8 mouse cellular contexts compared by ENCODE assay signal in the genomic region with DNA sequence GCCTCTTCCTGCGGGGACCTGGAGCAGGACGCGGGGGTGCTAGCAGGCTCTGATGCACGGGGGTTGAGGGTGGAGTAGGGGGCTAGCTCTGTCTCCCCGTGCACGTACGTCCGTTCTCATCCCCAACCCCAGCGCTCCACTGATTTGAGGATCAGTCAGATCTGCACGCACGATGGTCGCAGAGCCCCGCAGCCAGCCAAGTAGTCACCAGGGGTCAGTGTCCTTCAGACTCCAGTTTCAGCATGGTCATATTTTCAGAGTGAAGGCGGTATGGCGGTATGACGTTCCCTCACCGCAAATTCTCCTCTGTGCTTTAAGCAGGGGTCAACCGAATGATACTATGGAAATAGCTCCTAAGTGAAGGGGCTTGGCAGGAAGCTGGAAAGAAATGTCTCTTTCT. TPM values are rescaled to one million over a fixed set of nuclear protein-coding genes. Genes with fewer than 3 reads are reported as not detected.
A peak's percentile ranks its signal among the peaks of the same experiment; 100 is the strongest.
DNase-seq lines count a peak whose midpoint lies in the region; ATAC-seq and TF ChIP-seq lines count a peak whose summit lies in the region.

No protein-coding gene starts in this region.

- 7% methylated on average over 18 of the region's 18 CpGs for WGBS in heart, postnatal 0 days
- WGBS in hindbrain, embryonic 11.5 days: 6% methylated on average over 18 of the region's 18 CpGs
- 4% methylated on average over 18 of the region's 18 CpGs for WGBS in midbrain, embryonic 15.5 days

- H3K9me3 ChIP-seq in heart, postnatal 0 days (replicated peaks; ENCODE audit: control insufficient read depth, low read length): no peaks in the 10 kb centered on the region
- no peaks in the 10 kb centered on the region for H3K9me3 ChIP-seq in hindbrain, embryonic 11.5 days (ENCODE audit: control insufficient read depth, low read length)
- no peaks in the 10 kb centered on the region for H3K9me3 ChIP-seq in midbrain, embryonic 15.5 days

- no peak for TF ChIP-seq EP300 in heart, postnatal 0 days (IDR thresholded peaks at IDR 0.05; ENCODE audit: low read depth)

- no peak for DNase-seq in heart, postnatal 0 days (ENCODE audit: low spot score)
- no peak for DNase-seq in heart, adult 8-10 months (ENCODE audit: low spot score)
- peak; percentile 25 to 36 for DNase-seq in cerebellum, postnatal 36 days
- DNase-seq in hindbrain, embryonic 11.5 days (ENCODE audit: low spot score): peak; percentile 37
- no peak for DNase-seq in layer of hippocampus, adult 9-10 months (ENCODE audit: low spot score)
- no peak for DNase-seq in right cerebral cortex, adult 2 months (ENCODE audit: low spot score in 2 of 2)
- no peak for DNase-seq in gastrocnemius, adult 18-20 months (ENCODE audit: low spot score)

- H3K4me3 ChIP-seq in heart, postnatal 0 days (ENCODE audit: low read depth, low read length): peak overlapping the region; percentile 39; the same call in 1 of the 2 replicates
- peak overlapping the region; percentile 48 for H3K4me3 ChIP-seq in hindbrain, embryonic 11.5 days (ENCODE audit: low read depth, low read length)
- peak overlapping the region; percentile 51 for H3K4me3 ChIP-seq in midbrain, embryonic 15.5 days

- no peaks in the 10 kb centered on the region for H3K36me3 ChIP-seq in heart, postnatal 0 days (replicated peaks; ENCODE audit: control insufficient read depth, insufficient read depth, low read length)
- H3K36me3 ChIP-seq in hindbrain, embryonic 11.5 days (ENCODE audit: control insufficient read depth, insufficient read depth, low read length): no peaks in the 10 kb centered on the region
- H3K36me3 ChIP-seq in midbrain, embryonic 15.5 days (replicated peaks): no peaks in the 10 kb centered on the region

- H3K27ac ChIP-seq in heart, postnatal 0 days (ENCODE audit: low read depth): no peak overlapping the region
- H3K27ac ChIP-seq in hindbrain, embryonic 11.5 days (ENCODE audit: low read depth, low read length): no peak overlapping the region
- H3K27ac ChIP-seq in midbrain, embryonic 15.5 days: no peak overlapping the region

- H3K27me3 ChIP-seq in heart, postnatal 0 days (ENCODE audit: control insufficient read depth, insufficient read depth, low read length): peaks cover 39% of the 10 kb centered on the region
- H3K27me3 ChIP-seq in hindbrain, embryonic 11.5 days (ENCODE audit: control insufficient read depth, insufficient read depth, low read length): peaks cover 15% of the 10 kb centered on the region; the same call in 1 of the 2 replicates
- peaks cover 13% of the 10 kb centered on the region for H3K27me3 ChIP-seq in midbrain, embryonic 15.5 days (replicated peaks)

- H3K4me2 ChIP-seq in heart, postnatal 0 days (ENCODE audit: low read depth, low read length): peak overlapping the region; percentile 67
- H3K4me2 ChIP-seq in hindbrain, embryonic 11.5 days (replicated peaks; ENCODE audit: low read depth, low read length): peak overlapping the region; percentile 98
- H3K4me2 ChIP-seq in midbrain, embryonic 15.5 days: peak overlapping the region; percentile 90

- no peak for ATAC-seq in heart, postnatal 0 days (ENCODE audit: insufficient read depth, low read depth)
- ATAC-seq in hindbrain, embryonic 11.5 days (ENCODE audit: low FRiP score): no peak
- no peak for ATAC-seq in midbrain, embryonic 15.5 days (replicated peaks)

- H3K9ac ChIP-seq in heart, postnatal 0 days (replicated peaks; ENCODE audit: low read depth, low read length): no peak overlapping the region
- H3K9ac ChIP-seq in hindbrain, embryonic 11.5 days (ENCODE audit: low read depth, low read length): no peak overlapping the region
- peak overlapping the region; percentile 31; the same call in 1 of the 2 replicates for H3K9ac ChIP-seq in midbrain, embryonic 15.5 days

- peaks cover 4% of the 10 kb centered on the region for H3K4me1 ChIP-seq in heart, postnatal 0 days (ENCODE audit: control insufficient read depth, insufficient read depth)
- no peaks in the 10 kb centered on the region for H3K4me1 ChIP-seq in hindbrain, embryonic 11.5 days (replicated peaks; ENCODE audit: control insufficient read depth, insufficient read depth, low read length)
- H3K4me1 ChIP-seq in midbrain, embryonic 15.5 days: peaks cover 16% of the 10 kb centered on the region

- no peak for TF ChIP-seq CTCF in heart, postnatal 0 days (IDR thresholded peaks at IDR 0.05; ENCODE audit: low read depth)

RNA-seq across cellular contexts. Expression of gene Kcnt1, which starts 0.7 kb away (rescaled TPM):
- 1.0 TPM in 1 of 2 replicates, not detected in the other for total RNA-seq in heart, postnatal 0 days (2014; rRNA removed; ENCODE audit: low replicate concordance)
- polyA plus RNA-seq in heart, postnatal 0 days (2015; fragmentation: Nextera tagmentation; extraction: Ambion mirVana): 0.10 and 0.27 TPM in 2 replicates
- under 1 TPM; 0.44 to 0.90 (median 0.59) TPM for total RNA-seq in heart, adult 8-10 months (2022)
- polyA plus RNA-seq in hindbrain, embryonic 11.5 days (2014; fragmentation: Nextera tagmentation; extraction: Ambion mirVana): 0.64 and 0.86 TPM in 2 replicates
- 14.4 and 20.7 TPM in 2 replicates for polyA plus RNA-seq in midbrain, embryonic 15.5 days (2015; fragmentation: Nextera tagmentation; extraction: Ambion mirVana)
- total RNA-seq in gastrocnemius, adult 18-20 months (2021): under 1 TPM; 0.34 to 0.47 TPM

RNA-seq across cellular contexts. Expression of gene Sohlh1, which starts 17.2 kb away (rescaled TPM):
- total RNA-seq in heart, postnatal 0 days (2014; rRNA removed; ENCODE audit: low replicate concordance): not detected in 2 replicates
- polyA plus RNA-seq in heart, postnatal 0 days (2015; fragmentation: Nextera tagmentation; extraction: Ambion mirVana): not detected in 2 replicates
- not detected for total RNA-seq in heart, adult 8-10 months (2022)
- polyA plus RNA-seq in hindbrain, embryonic 11.5 days (2014; fragmentation: Nextera tagmentation; extraction: Ambion mirVana): not detected in 2 replicates
- polyA plus RNA-seq in midbrain, embryonic 15.5 days (2015; fragmentation: Nextera tagmentation; extraction: Ambion mirVana): not detected in 2 replicates
- not detected for total RNA-seq in gastrocnemius, adult 18-20 months (2021)

RNA-seq across cellular contexts. Expression of gene Lcn9, which starts 41.3 kb away (rescaled TPM):
- total RNA-seq in heart, postnatal 0 days (2014; rRNA removed; ENCODE audit: low replicate concordance): not detected in 2 replicates
- not detected in 2 replicates for polyA plus RNA-seq in heart, postnatal 0 days (2015; fragmentation: Nextera tagmentation; extraction: Ambion mirVana)
- not detected for total RNA-seq in heart, adult 8-10 months (2022)
- polyA plus RNA-seq in hindbrain, embryonic 11.5 days (2014; fragmentation: Nextera tagmentation; extraction: Ambion mirVana): not detected in 2 replicates
- polyA plus RNA-seq in midbrain, embryonic 15.5 days (2015; fragmentation: Nextera tagmentation; extraction: Ambion mirVana): not detected in 2 replicates
- not detected for total RNA-seq in gastrocnemius, adult 18-20 months (2021)

RNA-seq across cellular contexts. Expression of gene Glt6d1, which starts 48.6 kb away (rescaled TPM):
- not detected in 2 replicates for total RNA-seq in heart, postnatal 0 days (2014; rRNA removed; ENCODE audit: low replicate concordance)
- not detected in 2 replicates for polyA plus RNA-seq in heart, postnatal 0 days (2015; fragmentation: Nextera tagmentation; extraction: Ambion mirVana)
- total RNA-seq in heart, adult 8-10 months (2022): not detected
- not detected in 2 replicates for polyA plus RNA-seq in hindbrain, embryonic 11.5 days (2014; fragmentation: Nextera tagmentation; extraction: Ambion mirVana)
- polyA plus RNA-seq in midbrain, embryonic 15.5 days (2015; fragmentation: Nextera tagmentation; extraction: Ambion mirVana): not detected in 2 replicates
- not detected for total RNA-seq in gastrocnemius, adult 18-20 months (2021)

Comparison
In these comparisons a context has a peak if more than half of its experiments do, and no peak if none do; other contexts are left out.
1. DNase-seq: peak in cerebellum, postnatal 36 days (2 of 2) and hindbrain, embryonic 11.5 days (single experiment); none in heart, postnatal 0 days (single experiment), heart, adult 8-10 months (single experiment), layer of hippocampus, adult 9-10 months (single experiment), right cerebral cortex, adult 2 months (0 of 2) and gastrocnemius, adult 18-20 months (single experiment).
2. Peak in every context shown above with its lines, with median percentiles within 50 percentile points of each other: H3K4me2 ChIP-seq and H3K4me3 ChIP-seq.